ENCODE assay signal across 8 mouse cellular contexts in the genomic region with DNA sequence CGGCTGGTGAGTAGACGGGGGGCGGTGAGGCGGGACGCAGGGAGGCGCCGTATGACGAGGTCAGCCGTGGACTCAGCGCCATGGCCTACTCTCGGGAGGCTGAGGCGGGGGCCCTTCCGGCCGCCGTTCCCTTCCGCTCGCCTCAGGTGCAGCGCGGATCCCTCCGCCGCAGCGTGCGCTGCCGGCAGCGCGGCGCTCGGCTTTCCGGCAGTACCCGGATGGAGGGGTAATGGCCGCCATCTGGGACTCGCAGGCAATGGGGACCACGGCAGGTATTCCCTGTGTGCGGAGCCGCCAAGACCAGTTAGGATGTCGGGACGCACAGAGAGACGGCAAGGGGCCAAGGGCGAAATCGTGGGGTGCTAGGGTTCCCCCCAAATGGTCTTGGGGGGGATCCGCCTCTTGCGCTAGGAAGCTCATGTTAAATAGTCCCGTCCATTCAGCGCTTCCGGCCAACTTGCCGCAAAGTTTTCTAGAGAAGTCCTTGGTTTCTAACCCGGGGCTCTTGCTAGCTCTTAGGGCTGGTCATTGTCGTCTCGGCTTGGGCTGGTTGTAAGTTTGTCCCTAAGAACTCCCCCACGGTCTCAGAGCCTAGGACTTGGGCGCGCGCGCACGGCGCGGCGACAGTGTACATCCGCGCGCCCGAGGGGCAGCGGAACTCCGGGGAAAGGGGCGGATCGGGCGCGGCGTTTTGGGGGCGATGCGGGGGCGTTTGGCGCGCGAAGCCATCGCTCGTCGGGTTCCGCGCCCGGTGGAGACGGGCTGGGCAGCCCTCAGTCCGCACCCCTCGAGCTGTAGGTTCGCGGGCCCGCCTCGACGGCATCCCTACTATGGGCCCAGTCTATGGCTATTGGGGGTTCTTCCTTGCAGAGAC. TPM values are rescaled to one million over a fixed set of nuclear protein-coding genes. Genes with fewer than 3 reads are reported as not detected.
A peak's percentile ranks its signal among the peaks of the same experiment; 100 is the strongest.
DNase-seq lines count a peak whose midpoint lies in the region; ATAC-seq lines count a peak whose summit lies in the region.

Gene Zfp518a, plus strand, starts transcription at position 187 of the 874 bp plus-strand sequence.

- H3K9ac ChIP-seq in kidney, embryonic 15.5 days = peak within 1 kb of the TSS; percentile 62

- peaks cover 7% of the 10 kb centered on the region for H3K4me1 ChIP-seq in heart, embryonic 10.5 days
- 0 out of 2 replicates have a peak, but pooled peaks cover 6% of the 10 kb centered on the region for H3K4me1 ChIP-seq in kidney, embryonic 15.5 days

- peak; percentile 91 for ATAC-seq in erythroblast, adult 5-6 weeks (replicated peaks; ENCODE audit: low FRiP score, poor library complexity, severe bottlenecking)
- peak; percentile 93 for ATAC-seq in kidney, embryonic 15.5 days (replicated peaks; ENCODE audit: low FRiP score)
- ATAC-seq in monocyte, adult 5-6 weeks (replicated peaks; ENCODE audit: insufficient number of reproducible peaks, low FRiP score, low TSS enrichment, poor library complexity, severe bottlenecking) = peak; percentile 86

- H3K4me3 ChIP-seq in heart, embryonic 10.5 days = peak within 1 kb of the TSS; percentile 90
- peak within 1 kb of the TSS; percentile 73 for H3K4me3 ChIP-seq in kidney, embryonic 15.5 days (replicated peaks)

- H3K27me3 ChIP-seq in heart, embryonic 10.5 days (ENCODE audit: insufficient read depth, poor library complexity, severe bottlenecking) = peaks cover 36% of the 10 kb centered on the region
- peaks cover 28% of the 10 kb centered on the region for H3K27me3 ChIP-seq in kidney, embryonic 15.5 days

- under 1% methylated on average over 89 of the region's 89 CpGs for WGBS in heart, embryonic 10.5 days
- WGBS in kidney, embryonic 15.5 days = under 1% methylated on average over 89 of the region's 89 CpGs

- peaks cover 4% of the 10 kb centered on the region; the same call in 1 of the 2 replicates for H3K9me3 ChIP-seq in heart, embryonic 10.5 days
- H3K9me3 ChIP-seq in kidney, embryonic 15.5 days (replicated peaks) = peaks cover 7% of the 10 kb centered on the region

- H3K27ac ChIP-seq in heart, embryonic 10.5 days = peak within 1 kb of the TSS; percentile 98
- peak within 1 kb of the TSS; percentile 96 for H3K27ac ChIP-seq in kidney, embryonic 15.5 days

- H3K36me3 ChIP-seq in heart, embryonic 10.5 days = peaks cover 7% of the 10 kb centered on the region; the same call in 1 of the 2 replicates
- no peaks in the 10 kb centered on the region for H3K36me3 ChIP-seq in kidney, embryonic 15.5 days

- H3K4me2 ChIP-seq in kidney, embryonic 15.5 days = peak within 1 kb of the TSS; percentile 66

- peak; percentile 92 for DNase-seq in 3134 (ENCODE audit: extremely low read depth, insufficient read length, low spot score)
- DNase-seq in brain, adult 2 months (ENCODE audit: low read depth, low spot score) = peak; percentile 97
- DNase-seq in heart, embryonic 10.5 days (ENCODE audit: low spot score) = peak; percentile 94
- peak; percentile 88 for DNase-seq in liver
- peak; percentile 79 to 90 for DNase-seq in spleen, postnatal 4 days (ENCODE audit: low spot score in 2 of 2)

RNA-seq across cellular contexts. Expression of gene Zfp518a, which starts in this region (rescaled TPM):
- total RNA-seq in erythroblast, adult 5-6 weeks (2015; ENCODE audit: low replicate concordance) = 6.9 and 9.0 TPM in 2 replicates
- total RNA-seq in erythroblast, adult 5-6 weeks (2017; ENCODE audit: low replicate concordance) = 6.3 and 9.3 TPM in 2 replicates
- 9.4 and 10.4 TPM in 2 replicates for polyA plus RNA-seq in heart, embryonic 10.5 days (2016; fragmentation: Nextera tagmentation; extraction: Ambion mirVana)
- 11.6 and 12.4 TPM in 2 replicates for polyA plus RNA-seq in kidney, embryonic 15.5 days (2015; fragmentation: Nextera tagmentation; extraction: Ambion mirVana)
- total RNA-seq in monocyte, adult 5-6 weeks (2017) = 22.6 to 29.1 TPM (median 24.2 TPM) in 3 replicates

Comparison
In these comparisons a context has a peak if more than half of its experiments do, and no peak if none do; other contexts are left out.
1. Peak in every context shown above with its lines: DNase-seq, ATAC-seq, H3K4me3 ChIP-seq and H3K27ac ChIP-seq.